Mouse (Mus musculus) G1E (cell line): ENCODE data around the gene Speg.

ENCODE experiments used
- CTCF ChIP-seq: IDR thresholded peaks from 2 replicates; pipeline ENCODE4 v1.5.1; 2012; ENCODE audit warnings: low read depth, low read length, inconsistent platforms, mixed read lengths
- GATA1 ChIP-seq: IDR thresholded peaks from 2 replicates; pipeline ENCODE4 v1.6.1; 2012; ENCODE audit warnings: borderline replicate concordance, low read length, inconsistent platforms, mixed read lengths
- TAL1 ChIP-seq: conservative IDR thresholded peaks from 2 replicates; pipeline ENCODE4 v1.6.1; 2012; ENCODE audit warnings: low read depth, low read length, inconsistent platforms, mixed read lengths

DNA sequence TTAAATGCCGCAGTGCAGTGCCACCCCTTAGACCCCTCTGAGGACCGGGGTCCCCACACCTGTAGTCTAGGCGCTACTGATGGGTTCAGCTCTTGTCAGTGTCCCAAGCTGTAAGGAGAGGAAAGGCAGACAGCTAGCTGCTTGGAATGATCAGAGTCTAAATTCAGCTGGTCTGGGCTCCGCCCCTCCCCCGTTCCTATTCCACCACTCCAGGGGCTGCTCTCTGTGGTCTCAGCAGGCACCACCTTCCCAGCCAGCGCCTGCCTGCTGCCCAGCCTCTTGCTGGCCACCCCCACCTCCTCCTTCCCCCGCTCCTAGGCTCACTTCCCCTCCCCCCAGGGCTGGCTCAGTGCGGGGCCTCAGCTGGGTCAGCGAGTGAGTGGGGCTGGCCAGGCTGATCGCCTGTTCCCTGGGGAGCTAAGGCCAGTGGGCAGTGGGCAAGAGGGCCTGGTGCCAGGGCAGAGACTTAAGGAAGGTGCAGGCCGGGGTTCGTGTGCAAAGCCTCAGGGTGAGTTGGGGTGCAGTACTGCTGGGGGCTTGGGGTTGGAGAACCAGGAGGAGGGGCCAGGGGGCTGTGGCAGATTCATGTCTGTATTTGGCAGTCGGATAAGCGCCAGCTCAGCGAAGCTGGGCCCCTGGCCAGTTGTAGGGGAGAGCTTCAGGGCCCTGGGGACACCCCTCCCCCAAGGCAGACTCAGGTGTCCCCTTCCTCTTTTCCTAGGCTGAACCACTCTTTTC lies 24.8 kb downstream of the Speg start:
- TF ChIP-seq CTCF (no peak), GATA1 (no peak), TAL1 (no peak)
